9 mouse cellular contexts compared by ENCODE assay signal in the genomic region with DNA sequence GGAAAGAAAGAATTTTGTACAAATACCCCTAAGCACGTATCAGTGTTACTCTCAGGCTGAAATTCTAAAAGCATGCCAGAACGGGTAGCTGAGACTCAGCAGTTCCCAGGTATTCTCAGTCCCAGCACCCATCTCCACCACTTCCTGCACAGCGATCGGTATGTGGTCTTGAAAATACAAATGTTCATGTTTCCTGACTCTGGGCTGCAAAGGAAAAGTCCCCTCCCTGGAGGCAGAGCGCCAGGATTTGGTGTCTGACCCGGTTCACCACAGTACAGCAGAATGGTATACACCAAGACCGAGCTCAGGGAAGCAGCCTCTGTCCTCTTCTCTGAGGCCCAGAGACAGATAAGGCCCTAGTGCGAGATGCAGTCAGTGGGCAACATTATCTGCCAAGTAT.
A peak's percentile ranks its signal among the peaks of the same experiment; 100 is the strongest.
DNase-seq lines count a peak whose midpoint lies in the region; ATAC-seq and TF ChIP-seq lines count a peak whose summit lies in the region.
"Had no signal": no experiment of that assay in that cellular context is flagged by ENCODE, and none has a peak within 500 bp of the region (broad histone marks: within the 10 kb centered on the region; RNA-seq: fewer than 3 reads in every experiment).

No protein-coding gene starts in this region.

- no peak; the same call in 1 of the 2 replicates for TF ChIP-seq POLR2A in lung, adult 2 months (IDR thresholded peaks at IDR 0.05; ENCODE audit: borderline replicate concordance, extremely low read depth, low read depth, low read length)

- H3K9me3 ChIP-seq in forebrain, embryonic 15.5 days: no peaks in the 10 kb centered on the region
- no peaks in the 10 kb centered on the region for H3K9me3 ChIP-seq in forebrain, embryonic 14.5 days (replicated peaks; ENCODE audit: control insufficient read depth, low read length)
- no peaks in the 10 kb centered on the region for H3K9me3 ChIP-seq in heart, embryonic 16.5 days (replicated peaks; ENCODE audit: control insufficient read depth, low read length)
- no peaks in the 10 kb centered on the region for H3K9me3 ChIP-seq in midbrain, embryonic 14.5 days (ENCODE audit: control insufficient read depth, low read length)

- no peak for DNase-seq in forebrain, embryonic 14.5 days (ENCODE audit: low spot score)
- DNase-seq in adrenal gland, postnatal 36 days: peak; percentile 48 to 73
- DNase-seq in lung, adult 2 months: peak; percentile 61
- no peak for DNase-seq in midbrain, embryonic 14.5 days
- DNase-seq in frontal cortex, postnatal 36 days (ENCODE audit: low spot score in 2 of 2): no peak

- peaks cover 80% of the 10 kb centered on the region for H3K4me1 ChIP-seq in forebrain, embryonic 15.5 days
- H3K4me1 ChIP-seq in forebrain, embryonic 14.5 days (ENCODE audit: control insufficient read depth, insufficient read depth, low read length): peaks cover 58% of the 10 kb centered on the region
- peaks cover 81% of the 10 kb centered on the region for H3K4me1 ChIP-seq in heart, embryonic 16.5 days (ENCODE audit: control insufficient read depth, insufficient read depth, low read length)
- H3K4me1 ChIP-seq in lung, adult 2 months (ENCODE audit: control insufficient read depth, insufficient read depth, low read length): peaks cover 41% of the 10 kb centered on the region
- H3K4me1 ChIP-seq in midbrain, embryonic 14.5 days (ENCODE audit: control insufficient read depth, insufficient read depth, low read length): peaks cover 15% of the 10 kb centered on the region; the same call in 1 of the 2 replicates

- H3K27ac ChIP-seq in forebrain, embryonic 15.5 days (replicated peaks): 0 out of 2 replicates have a peak overlapping the region, but pooled peaks have one; percentile 31
- no peak overlapping the region for H3K27ac ChIP-seq in forebrain, embryonic 14.5 days (ENCODE audit: low read depth, low read length)
- H3K27ac ChIP-seq in heart, embryonic 16.5 days (ENCODE audit: low read length): peak overlapping the region; percentile 84
- H3K27ac ChIP-seq in midbrain, embryonic 14.5 days (replicated peaks; ENCODE audit: low read depth, low read length): no peak overlapping the region; the same call in 1 of the 2 replicates

- no peak overlapping the region for H3K4me2 ChIP-seq in forebrain, embryonic 15.5 days (replicated peaks)
- H3K4me2 ChIP-seq in forebrain, embryonic 14.5 days (ENCODE audit: low read length): no peak overlapping the region
- peak overlapping the region; percentile 35 for H3K4me2 ChIP-seq in heart, embryonic 16.5 days (ENCODE audit: low read depth, low read length)
- H3K4me2 ChIP-seq in midbrain, embryonic 14.5 days (ENCODE audit: low read length): no peak overlapping the region

- ATAC-seq in forebrain, embryonic 15.5 days (replicated peaks): no peak
- no peak for ATAC-seq in forebrain, embryonic 14.5 days
- peak; percentile 54 for ATAC-seq in heart, embryonic 16.5 days (replicated peaks; ENCODE audit: extremely low read depth, insufficient read depth, low FRiP score)
- ATAC-seq in granulocyte monocyte progenitor cell, adult 5-6 weeks (replicated peaks; ENCODE audit: poor library complexity, severe bottlenecking): no peak
- no peak for ATAC-seq in midbrain, embryonic 14.5 days (ENCODE audit: low FRiP score, low TSS enrichment)
- ATAC-seq: midbrain, embryonic 16.5 days had no signal

- no peak for TF ChIP-seq CTCF in lung, adult 2 months (IDR thresholded peaks at IDR 0.05; ENCODE audit: insufficient read depth, low read length)

- H3K9ac ChIP-seq in forebrain, embryonic 15.5 days (replicated peaks): no peak overlapping the region
- H3K9ac ChIP-seq in forebrain, embryonic 14.5 days (ENCODE audit: low read length): no peak overlapping the region
- peak overlapping the region; percentile 54 for H3K9ac ChIP-seq in heart, embryonic 16.5 days (ENCODE audit: low read length)
- no peak overlapping the region for H3K9ac ChIP-seq in midbrain, embryonic 14.5 days (replicated peaks; ENCODE audit: low read length)

- H3K4me3 ChIP-seq in forebrain, embryonic 15.5 days: no peak overlapping the region
- H3K4me3 ChIP-seq in forebrain, embryonic 14.5 days (ENCODE audit: low read depth, low read length): no peak overlapping the region
- no peak overlapping the region; the same call in 1 of the 2 replicates for H3K4me3 ChIP-seq in heart, embryonic 16.5 days (ENCODE audit: low read length)
- H3K4me3 ChIP-seq in lung, adult 2 months (replicated peaks; ENCODE audit: extremely low read depth, low read depth, low read length): no peak overlapping the region
- no peak overlapping the region for H3K4me3 ChIP-seq in midbrain, embryonic 14.5 days (replicated peaks; ENCODE audit: low read depth, low read length)

- WGBS in forebrain, embryonic 15.5 days: 51% methylated on average over 8 of the region's 8 CpGs
- 72% methylated on average over 8 of the region's 8 CpGs for WGBS in forebrain, embryonic 14.5 days
- WGBS in heart, embryonic 16.5 days: 16% methylated on average over 8 of the region's 8 CpGs
- 17% methylated on average over 8 of the region's 8 CpGs for WGBS in lung, adult 2 months
- 80% methylated on average over 8 of the region's 8 CpGs for WGBS in midbrain, embryonic 14.5 days

- no peaks in the 10 kb centered on the region for H3K36me3 ChIP-seq in forebrain, embryonic 15.5 days
- no peaks in the 10 kb centered on the region for H3K36me3 ChIP-seq in forebrain, embryonic 14.5 days (ENCODE audit: control insufficient read depth, insufficient read depth, low read length)
- H3K36me3 ChIP-seq in heart, embryonic 16.5 days (ENCODE audit: control insufficient read depth, insufficient read depth): no peaks in the 10 kb centered on the region; the same call in 1 of the 2 replicates
- H3K36me3 ChIP-seq in midbrain, embryonic 14.5 days (ENCODE audit: control insufficient read depth, insufficient read depth, low read length): no peaks in the 10 kb centered on the region

- H3K27me3 ChIP-seq in forebrain, embryonic 15.5 days: no peaks in the 10 kb centered on the region
- H3K27me3 ChIP-seq in forebrain, embryonic 14.5 days (replicated peaks; ENCODE audit: control insufficient read depth, insufficient read depth, low read length): no peaks in the 10 kb centered on the region
- H3K27me3 ChIP-seq in heart, embryonic 16.5 days (ENCODE audit: control insufficient read depth, insufficient read depth, low read length): no peaks in the 10 kb centered on the region
- H3K27me3 ChIP-seq in midbrain, embryonic 14.5 days (ENCODE audit: control insufficient read depth, insufficient read depth, low read length): no peaks in the 10 kb centered on the region

Comparison
In these comparisons a context has a peak if more than half of its experiments do, and no peak if none do; other contexts are left out.
1. H3K27ac ChIP-seq: peak in forebrain, embryonic 15.5 days (single experiment) and heart, embryonic 16.5 days (single experiment); none in forebrain, embryonic 14.5 days (single experiment) and midbrain, embryonic 14.5 days (single experiment).
2. DNase-seq: peak in adrenal gland, postnatal 36 days (2 of 2) and lung, adult 2 months (single experiment); none in forebrain, embryonic 14.5 days (single experiment), midbrain, embryonic 14.5 days (single experiment) and frontal cortex, postnatal 36 days (0 of 2).